Mouse (Mus musculus): Measurements from ENCODE around the gene Zfp346.

GRCm38 (mm10) chr13:55105953-55106691, 1.0 kb downstream of the Zfp346 start:
- TF ChIP-seq CTCF (conservative IDR thresholded peaks at IDR 0.05; ENCODE audit: low read length) (no peak), NANOG (IDR thresholded peaks at IDR 0.05; ENCODE audit: borderline replicate concordance, low read length) (no peak), POU5F1 (IDR thresholded peaks at IDR 0.05; ENCODE audit: borderline replicate concordance, low read length) (no peak)

Measured in E14TG2a.4 (cell line).